Mouse (Mus musculus): ENCODE results near the gene Ankrd55.

DNA sequence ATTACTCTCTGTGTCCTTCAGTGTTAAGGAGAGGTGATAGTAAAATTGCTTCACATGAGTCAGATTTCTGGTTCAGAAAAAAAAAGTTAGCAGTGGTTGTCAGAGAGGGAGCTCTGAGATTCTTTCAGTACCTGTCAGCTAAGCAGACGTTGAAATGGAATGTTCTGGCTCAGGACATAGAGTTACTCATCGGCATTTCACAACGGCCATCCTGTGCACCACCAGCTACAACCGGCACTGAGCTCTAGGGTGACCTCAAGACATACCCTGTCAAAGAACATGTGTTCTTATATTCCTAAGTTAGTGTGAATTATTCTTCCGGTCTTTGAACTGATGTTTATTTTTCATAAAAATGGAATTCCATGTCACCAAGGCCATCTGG lies 55.4 kb downstream of the Ankrd55 start:
- no peak for TF ChIP-seq CTCF (IDR thresholded peaks at IDR 0.05; ENCODE audit: low read depth, low read length)
- no peak for TF ChIP-seq POLR2A (IDR thresholded peaks at IDR 0.05; ENCODE audit: extremely low read depth, insufficient read depth, low read length)
